Mouse (Mus musculus) MEL-GATA-1-ER (cell line): ENCODE results near the gene Rdm1.
"Not testable (repeated sequence)": the region's sequence is repeated elsewhere in the genome, so short reads cannot be mapped to it uniquely, and the experiment has no call there.

Experiments
- DNase-seq: peaks from one replicate; pipeline ENCODE4 v3.0.0-alpha.2; 2012; ENCODE audit warnings: low read depth; ENCODE audit errors: extremely low read depth

Gene Rdm1

DNA sequence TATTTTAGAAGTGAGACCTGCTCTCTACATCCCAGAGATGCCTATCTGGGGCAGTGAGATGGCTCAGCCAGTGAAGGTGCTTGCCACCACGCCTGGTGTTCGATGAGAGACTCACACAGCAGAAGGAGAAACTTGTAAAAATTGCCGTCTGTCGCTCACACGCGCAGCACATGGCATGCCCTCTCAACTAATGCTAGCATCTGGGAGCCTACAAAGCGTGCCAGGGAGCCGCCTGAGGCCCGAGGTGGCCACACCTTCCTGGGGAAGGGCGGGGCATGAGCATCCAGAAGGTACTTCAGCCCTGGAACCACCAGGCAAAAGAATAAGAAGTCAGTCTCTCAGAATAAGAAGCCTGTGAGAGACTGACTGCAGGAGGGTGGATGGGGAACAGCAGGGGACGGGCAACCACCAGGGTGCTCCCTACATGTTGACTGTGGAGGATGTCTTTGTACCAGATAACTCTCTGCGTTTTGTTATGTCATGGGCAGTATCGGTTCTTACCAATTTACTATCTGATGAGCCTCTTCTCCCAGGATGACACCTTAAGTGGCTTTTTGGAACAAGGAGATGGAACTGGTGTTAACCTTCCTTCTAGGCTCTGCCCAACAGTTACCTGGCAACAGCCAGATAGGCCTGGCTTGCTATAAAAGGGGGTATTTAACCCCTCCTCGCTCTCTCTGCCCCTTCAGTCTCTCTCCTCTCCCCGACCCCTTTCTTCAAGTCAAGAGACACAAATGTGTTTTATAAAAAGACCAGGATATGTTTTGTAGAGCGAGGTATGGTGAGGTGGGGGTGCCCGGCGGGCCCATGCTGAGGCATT is 9.8 kb upstream of the Rdm1 start:
- no peak for DNase-seq

DNA sequence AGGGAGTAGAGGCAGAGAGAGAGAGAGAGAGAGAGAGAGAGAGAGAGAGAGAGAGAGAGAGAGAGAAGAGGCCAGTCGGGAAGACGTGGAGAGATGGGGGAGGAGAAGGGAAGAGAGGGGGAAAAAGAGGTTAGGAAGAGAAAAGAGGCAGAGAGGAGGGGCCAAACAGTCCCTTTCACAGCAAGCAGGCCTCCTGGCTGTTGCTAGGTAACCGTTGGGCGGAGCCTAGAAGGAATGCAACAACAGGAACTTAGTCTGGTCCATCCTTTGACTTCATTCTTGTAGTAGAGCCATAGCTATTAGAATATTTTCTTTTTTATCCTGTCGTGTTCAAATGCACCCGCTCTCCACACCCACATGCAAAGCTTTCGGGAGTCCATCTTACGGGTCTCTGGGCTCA is 9.1 kb upstream of the Rdm1 start:
- DNase-seq: peak; percentile 57

DNA sequence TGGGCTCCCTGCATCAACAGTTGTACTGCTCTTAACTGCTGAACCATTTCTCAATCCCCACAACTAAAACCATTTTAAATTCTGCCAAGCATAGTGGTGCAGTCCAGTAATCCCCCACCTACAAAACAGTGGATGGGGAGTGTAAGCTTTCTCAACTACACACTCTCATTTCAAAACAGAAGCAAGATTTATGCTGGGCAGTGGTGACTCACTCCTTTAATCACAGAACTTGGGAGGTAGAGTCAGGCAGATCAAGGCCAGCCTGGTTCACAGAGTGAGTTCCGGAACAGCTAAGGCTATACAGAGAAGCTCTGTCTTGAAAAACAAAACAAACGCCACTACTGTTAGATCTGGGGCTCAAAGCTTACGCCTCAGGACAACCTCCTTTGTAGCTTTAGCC is 8.4 kb upstream of the Rdm1 start:
- no peak for DNase-seq

DNA sequence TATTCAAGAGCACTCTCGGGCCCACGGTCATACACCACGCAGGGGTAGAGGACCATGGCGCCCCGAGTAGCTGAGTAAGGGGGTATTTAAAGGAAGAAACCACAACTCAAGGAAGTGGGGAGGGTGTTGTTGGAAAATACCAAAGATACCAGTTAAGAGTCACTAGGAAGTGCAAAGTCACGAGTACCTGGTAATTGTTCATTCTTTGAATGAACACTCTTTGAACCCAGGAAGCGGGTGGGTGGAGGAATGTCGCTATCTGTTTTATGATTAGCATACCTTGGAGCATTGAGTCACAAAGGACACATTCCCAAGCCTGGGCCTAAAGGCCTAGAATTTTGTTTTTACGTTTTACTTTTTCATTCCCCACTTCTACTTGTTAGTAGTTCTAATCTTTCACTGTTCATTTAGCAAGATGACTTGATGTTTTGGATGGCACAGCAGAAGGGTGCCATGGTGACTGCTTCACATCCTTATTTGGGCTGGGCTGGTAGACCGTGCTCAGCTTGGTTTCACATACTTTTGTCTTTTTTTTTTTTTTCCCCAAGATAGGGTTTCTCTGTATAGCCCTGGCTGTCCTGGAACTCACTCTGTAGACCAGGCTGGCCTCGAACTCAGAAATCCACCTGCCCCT is 6.9 kb upstream of the Rdm1 start:
- DNase-seq: not testable (repeated sequence)

DNA sequence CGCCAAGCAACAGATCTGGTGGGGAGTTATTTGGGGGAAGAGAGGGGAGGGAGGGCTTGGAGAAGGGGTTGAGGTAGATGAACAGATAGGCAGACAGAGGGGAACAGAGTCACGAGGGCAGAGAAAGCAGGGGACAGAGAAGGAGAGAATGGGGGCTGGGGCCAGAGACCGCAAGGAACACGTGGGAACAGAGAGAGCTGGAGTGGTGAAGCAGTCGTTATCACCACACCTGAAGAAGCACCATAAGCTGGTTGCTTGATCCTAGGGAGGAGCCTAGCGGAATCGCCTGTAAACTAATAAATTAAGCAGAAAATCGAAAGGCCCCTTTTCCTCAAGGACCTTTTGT is 373 bp upstream of the Rdm1 start:
- no peak for DNase-seq

DNA sequence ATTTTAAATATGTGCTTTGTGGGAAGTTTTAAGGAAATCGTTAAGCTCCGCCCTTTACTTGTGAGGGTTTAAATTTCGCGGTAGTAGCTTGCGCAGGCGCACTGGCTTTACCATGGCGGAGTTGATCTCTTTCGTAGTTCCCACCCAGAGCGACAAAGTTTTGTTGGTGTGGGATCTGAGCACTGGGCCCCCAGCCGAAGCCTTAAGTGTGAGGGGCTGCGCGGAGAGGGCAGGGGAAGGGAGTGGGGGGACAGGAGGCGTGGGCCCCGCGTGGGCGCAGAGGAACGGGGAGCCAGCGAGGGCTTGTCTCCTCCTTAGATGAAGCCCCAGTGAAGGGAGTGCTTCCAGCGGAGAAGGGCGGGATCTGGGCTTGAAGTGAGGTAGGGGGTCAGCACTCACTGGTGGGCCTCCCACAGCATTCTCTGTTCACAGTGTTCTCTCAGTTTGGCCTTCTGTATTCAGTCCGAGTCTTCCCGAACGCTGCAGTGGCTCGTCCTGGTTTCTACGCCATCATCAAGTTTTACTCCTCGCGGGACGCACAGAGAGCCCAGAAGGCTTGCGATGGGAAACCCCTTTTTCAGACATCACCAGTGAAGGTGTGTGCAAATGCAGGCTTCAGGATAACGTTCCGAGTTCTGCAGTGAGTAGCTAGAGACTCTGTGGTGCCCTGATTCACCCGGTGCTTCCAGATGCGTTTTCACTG is 1.0 kb downstream of the Rdm1 start:
- DNase-seq: peak; percentile 96

DNA sequence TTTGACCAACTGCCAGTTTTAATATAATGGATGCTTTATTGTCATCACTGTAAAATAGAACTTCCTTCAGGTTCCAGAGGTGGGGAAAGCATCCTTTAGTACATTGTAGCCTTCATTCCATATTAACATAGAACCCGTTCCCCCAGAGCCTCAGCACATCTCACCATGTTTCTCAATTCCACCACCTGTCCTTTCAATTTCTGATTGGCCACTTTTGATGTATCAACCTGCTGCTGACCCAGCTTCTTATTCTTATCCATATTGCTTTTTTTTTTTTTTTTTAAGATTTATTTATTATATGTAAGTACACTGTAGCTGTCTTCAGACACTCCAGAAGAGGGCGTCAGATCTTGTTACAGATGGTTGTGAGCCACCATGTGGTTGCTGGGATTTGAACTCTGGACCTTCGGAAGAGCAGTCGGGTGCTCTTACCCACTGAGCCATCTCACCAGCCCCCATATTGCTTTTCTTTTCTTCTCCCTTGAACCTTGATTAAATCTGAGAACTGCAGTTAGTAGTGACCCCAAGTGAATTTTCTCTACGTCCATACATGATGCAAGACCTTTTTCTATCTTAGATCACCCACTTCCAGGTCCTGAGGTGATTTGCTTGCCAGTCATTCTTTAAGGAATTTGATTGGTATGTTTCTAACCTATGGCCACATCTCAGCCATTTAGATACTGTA is 1.9 kb downstream of the Rdm1 start:
- not testable (repeated sequence) for DNase-seq

DNA sequence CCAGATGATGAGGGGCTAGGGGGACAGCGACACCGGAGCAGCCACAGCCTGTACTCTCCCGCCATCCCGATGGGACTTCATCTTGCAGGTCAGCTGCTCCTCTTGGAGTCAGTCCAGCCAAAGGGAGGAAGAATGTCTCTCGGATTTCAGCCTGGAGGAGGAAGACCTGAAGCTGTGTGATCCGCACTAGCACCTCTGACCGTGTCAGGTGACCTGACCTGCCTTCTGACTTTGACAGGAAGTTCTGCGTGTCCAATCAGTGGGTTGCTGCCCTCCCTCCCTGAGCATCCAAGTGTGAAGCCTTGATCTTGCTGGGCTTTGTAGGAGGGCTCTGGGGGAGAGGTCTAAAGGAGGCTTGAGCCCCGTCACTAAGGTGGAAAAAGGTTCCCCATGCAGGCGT is 8.7 kb downstream of the Rdm1 start:
- no peak for DNase-seq

DNA sequence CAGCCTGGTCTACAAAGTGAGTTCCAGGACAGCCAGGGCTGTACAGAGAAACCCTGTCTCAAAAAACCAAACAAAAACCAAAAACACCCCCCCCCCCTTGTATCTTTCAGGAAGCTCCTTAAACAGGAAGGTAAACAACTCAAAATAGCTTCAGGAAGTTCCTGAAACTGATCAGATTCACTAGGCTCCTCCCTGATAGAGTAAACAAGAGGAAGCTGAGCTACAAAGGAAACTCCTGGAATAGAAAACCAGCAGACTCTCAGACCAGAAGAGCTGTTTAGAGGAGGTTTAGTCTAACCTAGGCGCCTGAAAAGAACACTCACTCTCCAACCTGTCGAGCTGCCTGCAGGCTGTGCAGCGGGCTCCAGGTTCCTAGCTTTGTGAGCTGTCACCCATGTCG is 12.8 kb downstream of the Rdm1 start:
- no peak for DNase-seq

DNA sequence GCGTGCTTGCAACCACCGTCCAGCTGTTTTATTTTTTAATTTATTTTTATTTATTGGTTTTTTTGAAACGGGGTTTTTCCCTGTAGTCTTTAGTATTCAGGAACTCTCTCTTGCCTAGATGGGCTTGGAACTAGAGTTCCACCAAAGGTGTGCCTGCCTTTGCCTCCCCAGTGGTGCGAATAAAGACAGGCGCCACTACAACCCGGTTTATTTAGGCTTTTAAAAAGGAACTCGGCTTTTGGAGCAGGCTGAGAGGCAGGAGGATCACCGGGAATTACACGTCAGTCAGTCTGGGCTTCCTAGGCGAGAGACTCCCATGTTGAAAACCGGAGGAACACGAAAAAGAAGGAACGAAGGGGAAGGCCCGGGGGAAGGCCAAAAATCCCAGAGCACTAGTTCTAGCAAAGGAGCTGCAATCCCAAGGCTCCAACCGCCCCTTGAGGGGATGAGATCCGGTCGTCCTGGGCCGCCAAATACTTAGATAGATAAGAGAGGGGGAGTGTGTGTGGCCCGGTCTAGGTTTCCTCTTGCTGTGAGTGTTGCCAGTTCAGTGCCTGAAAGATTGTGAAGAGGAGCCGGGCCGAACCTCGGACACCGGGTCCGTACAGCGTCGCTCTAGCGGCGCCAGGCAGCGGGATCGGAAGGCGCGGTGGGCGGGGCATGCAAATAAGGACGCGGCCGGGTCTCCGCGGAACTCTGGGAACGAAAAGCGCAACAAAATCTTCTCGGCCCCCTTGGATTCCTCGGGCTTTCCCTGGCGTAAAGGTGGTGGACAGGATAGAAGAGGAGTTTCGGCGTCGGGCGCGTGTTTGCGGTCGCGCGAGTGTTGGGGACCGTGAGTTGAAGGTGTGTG is 14.1 kb downstream of the Rdm1 start:
- DNase-seq: not testable (repeated sequence)

DNA sequence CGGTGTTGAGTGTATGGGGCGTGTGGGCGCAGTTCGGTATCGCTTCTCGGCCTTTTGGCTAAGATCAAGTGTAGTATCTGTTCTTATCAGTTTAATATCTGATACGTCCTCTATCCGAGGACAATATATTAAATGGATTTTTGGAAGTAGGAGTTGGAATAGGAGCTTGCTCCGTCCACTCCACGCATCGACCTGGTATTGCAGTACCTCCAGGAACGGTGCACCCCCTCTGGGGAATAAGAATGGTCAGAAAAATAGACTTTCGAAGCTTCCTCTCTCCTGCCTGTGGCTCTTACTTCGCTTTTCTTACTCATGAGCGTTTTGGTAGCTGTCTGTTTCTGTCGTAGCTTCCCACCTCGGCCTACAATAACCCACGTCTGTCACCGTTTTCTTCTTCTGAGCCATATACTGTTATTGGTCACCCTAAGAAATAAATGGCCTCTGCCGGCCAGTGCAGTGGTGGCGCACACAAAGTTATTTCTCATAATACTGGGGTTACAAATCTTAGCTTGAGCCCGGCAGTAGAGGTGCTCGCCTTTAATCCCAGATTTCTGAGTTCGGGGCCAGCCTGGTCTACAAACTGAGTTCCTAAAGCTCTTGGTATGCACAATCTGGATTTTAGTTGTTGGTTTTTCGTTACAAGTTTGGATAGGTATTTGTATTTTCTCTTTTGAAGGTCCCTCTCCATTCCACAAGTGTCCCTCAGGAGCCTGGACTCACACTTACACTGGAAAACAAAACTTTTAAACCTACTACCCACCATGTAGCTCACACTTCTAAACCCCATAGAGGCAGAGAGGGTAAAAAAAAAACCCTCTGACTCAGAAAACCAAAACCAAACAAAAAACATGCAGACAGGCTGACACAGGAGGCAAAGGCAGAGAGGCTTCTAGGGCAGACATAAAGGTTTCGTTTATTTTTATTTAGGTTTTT is 15.0 kb downstream of the Rdm1 start:
- peak; percentile 99 for DNase-seq

DNA sequence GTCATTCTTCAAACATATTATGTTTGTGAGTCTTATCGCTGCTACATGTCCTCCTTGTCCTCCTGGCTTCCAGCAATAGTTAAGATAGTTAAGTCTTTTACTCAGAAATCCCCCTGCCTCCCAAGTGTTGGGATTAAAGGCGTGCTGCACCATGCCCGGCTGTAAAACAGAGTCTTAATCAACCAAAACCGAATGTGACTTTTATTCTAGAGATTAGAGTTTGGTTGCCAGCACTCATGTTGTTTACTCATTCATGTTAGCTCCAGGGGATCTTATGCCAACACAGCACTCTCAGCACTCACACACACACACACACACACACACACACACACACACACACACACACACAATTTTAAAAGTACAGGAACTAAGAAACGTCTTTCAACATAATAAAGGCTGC is 15.9 kb downstream of the Rdm1 start:
- no peak for DNase-seq

DNA sequence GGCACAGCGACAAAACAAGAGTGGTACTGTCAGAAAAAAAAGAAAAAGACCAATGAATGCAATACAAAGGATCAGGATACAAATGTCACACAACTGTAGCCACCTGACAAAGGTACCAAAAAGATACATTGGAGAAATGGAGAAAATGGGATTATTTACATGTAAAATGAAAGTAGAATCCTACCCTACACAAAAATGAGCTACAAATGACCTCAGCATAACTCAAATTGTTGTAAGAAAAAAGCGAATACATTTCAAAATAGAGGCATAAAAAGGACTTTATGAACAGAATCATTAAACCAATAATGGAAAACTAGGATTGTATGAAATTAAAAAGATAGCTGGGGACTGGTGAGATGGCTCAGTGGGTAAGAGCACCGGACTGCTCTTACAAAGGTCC is 17.6 kb downstream of the Rdm1 start:
- DNase-seq: no peak

DNA sequence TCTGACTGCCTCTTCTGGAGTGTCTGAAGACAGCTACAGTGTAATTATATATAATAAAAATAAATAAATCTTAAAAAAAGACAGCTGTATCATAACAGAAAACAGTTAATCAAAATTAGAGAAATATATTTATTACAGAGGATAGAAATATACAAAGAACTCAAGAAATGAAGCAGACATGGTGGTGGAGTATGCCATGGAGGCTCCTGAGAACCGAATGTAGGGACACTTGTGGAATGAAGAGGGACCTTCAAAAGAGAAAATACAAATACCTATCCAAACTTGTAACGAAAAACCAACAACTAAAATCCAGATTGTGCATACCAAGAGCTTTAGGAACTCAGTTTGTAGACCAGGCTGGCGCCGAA is 18.0 kb downstream of the Rdm1 start:
- DNase-seq: peak; percentile 84

DNA sequence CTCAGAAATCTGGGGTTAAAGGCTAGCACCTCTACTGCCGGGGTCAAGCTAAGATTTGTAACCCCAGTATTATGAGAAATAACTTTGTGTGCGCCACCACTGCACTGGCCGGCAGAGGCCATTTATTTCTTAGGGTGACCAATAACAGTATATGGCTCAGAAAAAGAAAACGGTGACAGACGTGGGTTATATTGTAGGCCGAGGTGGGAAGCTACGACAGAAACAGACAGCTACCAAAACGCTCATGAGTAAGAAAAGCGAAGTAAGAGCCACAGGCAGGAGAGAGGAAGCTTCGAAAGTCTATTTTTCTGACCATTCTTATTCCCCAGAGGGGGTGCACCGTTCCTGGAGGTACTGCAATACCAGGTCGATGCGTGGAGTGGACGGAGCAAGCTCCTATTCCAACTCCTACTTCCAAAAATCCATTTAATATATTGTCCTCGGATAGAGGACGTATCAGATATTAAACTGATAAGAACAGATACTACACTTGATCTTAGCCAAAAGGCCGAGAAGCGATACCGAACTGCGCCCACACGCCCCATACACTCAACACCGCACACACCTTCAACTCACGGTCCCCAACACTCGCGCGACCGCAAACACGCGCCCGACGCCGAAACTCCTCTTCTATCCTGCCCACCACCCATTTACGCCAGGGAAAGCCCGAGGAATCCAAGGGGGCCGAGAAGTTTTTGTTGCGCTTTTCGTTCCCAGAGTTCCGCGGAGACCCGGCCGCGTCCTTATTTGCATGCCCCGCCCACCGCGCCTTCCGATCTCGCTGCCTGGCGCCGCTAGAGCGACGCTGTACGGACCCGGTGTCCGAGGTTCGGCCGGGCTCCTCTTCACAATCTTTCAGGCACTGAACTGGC is 18.7 kb downstream of the Rdm1 start:
- DNase-seq: not testable (repeated sequence)

DNA sequence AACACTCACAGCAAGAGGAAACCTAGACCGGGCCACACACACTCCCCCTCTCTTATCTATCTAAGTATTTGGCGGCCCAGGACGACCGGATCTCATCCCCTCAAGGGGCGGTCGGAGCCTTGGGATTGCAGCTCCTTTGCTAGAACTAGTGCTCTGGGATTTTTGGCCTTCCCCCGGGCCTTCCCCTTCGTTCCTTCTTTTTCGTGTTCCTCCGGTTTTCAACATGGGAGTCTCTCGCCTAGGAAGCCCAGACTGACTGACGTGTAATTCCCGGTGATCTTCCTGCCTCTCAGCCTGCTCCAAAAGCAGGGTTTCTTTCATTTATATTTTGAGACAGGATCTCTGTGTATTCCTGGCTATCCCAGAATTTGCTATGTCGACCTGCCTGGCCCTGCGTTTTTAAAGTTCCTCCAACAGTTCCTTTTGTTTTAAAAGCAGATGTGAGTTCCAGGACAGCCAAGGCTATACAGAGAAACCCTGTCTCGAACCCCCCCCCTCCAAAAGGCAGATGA is 19.3 kb downstream of the Rdm1 start:
- DNase-seq: not testable (repeated sequence)

DNA sequence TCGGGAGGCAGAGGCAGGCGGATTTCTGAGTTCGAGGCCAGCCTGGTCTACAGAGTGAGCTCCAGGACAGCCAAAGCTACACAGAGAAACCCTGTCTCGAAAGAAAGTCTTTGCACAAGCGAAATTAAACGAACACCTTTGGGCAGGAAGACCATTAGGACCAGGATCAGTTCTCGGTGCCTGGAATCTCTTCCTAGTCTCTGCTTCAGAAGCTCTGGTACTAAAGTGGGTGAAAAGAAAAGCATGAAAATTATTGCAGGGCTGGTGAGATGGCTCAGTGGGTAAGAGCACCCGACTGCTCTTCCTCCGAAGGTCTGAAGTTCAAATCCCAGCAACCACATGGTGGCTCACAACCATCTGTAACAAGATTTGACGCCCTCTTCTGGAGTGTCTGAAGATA is 20.1 kb downstream of the Rdm1 start:
- DNase-seq: not testable (repeated sequence)

DNA sequence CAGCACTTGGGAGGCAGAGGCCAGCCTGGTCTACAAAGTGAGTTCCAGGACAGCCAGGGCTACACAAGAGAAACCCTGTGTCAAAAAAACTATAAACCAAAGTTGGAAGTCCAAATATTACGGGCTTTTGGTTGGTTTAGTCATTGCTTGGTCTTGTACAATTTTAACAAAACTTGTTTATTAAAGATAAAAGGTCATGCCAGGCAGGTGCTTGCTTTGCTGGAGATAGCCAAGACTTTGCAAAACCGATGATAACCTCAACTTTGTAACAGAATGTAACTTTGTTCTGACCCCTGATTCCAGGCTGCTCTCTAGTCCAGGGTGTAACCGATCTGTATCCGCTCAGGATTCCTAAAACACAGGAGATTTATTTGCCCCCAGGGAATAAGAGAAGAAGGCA is 29.4 kb downstream of the Rdm1 start:
- DNase-seq: no peak

DNA sequence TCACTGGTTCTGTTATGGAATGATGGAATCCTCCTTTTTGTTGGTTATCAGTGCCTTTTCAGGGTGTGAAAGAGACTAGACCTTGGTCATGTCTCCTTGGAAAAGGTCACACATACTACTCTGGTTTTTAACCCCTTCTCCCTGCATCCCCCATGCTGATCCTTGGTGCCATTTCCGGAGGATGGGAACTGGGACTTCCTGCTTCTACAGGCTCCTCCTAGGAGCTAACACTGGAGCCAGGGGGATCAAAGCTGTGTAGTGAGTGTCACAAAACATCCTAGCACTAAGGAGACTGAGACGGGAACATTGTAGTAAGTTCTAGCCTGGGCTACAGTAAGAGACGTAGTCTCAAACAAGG is 30.5 kb downstream of the Rdm1 start:
- no peak for DNase-seq
